Mouse (Mus musculus) bone marrow, adult 2 months (tissue): Measurements from ENCODE around the gene Hpse2. TPM values are rescaled to one million over a fixed set of nuclear protein-coding genes. Genes with fewer than 3 reads are reported as not detected.

Experiments used
- H3K27ac ChIP-seq: fragments of 200-500 bp; 2 replicates; pipeline ENCODE4 v1.5.1; 2012; ENCODE audit warnings: low read depth, mild to moderate bottlenecking, control low read depth, inconsistent platforms, low read length; ENCODE audit not compliant: control insufficient read depth, poor library complexity, insufficient read depth
- H3K4me1 ChIP-seq: fragments of 200-500 bp; 2 replicates; pipeline ENCODE4 v1.6.1; 2011; ENCODE audit warnings: low read length; ENCODE audit not compliant: control insufficient read depth, insufficient read depth
- H3K4me3 ChIP-seq: fragments of 200-500 bp; replicated peaks from 2 replicates; pipeline ENCODE3; 2011; ENCODE audit warnings: mild to moderate bottlenecking, low read depth, low read length, control low read depth; ENCODE audit not compliant: control insufficient read depth
- CTCF ChIP-seq: fragments of 200-500 bp; IDR thresholded peaks from 2 replicates; pipeline ENCODE4 v1.5.1; 2011; ENCODE audit warnings: low read length, control low read depth; ENCODE audit not compliant: control insufficient read depth, insufficient read depth
- POLR2A ChIP-seq: fragments of 200-500 bp; IDR thresholded peaks from 2 replicates; pipeline ENCODE4 v1.6.1; 2011; ENCODE audit warnings: low read depth, mild to moderate bottlenecking, control low read depth, low read length, borderline replicate concordance; ENCODE audit not compliant: control insufficient read depth
- WGBS: fragments of 180-500 bp; shearing (Covaris S2); methylation state at CpG from one replicate; pipeline ENCODE4 v1.1.7; 2018; 5-methylcytosine and 5-hydroxymethylcytosine counted together
- polyA plus RNA-seq: library from polyadenylated mRNA; stranded (reverse); fragments of >200 nt; gene quantifications from 2 replicates; pipeline ENCODE4 v1.2.4, GENCODE M21; 2011; ENCODE audit warnings: low replicate concordance; ENCODE audit not compliant: missing spikeins, insufficient read depth, insufficient read length

Gene Hpse2
- polyA plus RNA-seq, 1 experiment, result not detected

DNA sequence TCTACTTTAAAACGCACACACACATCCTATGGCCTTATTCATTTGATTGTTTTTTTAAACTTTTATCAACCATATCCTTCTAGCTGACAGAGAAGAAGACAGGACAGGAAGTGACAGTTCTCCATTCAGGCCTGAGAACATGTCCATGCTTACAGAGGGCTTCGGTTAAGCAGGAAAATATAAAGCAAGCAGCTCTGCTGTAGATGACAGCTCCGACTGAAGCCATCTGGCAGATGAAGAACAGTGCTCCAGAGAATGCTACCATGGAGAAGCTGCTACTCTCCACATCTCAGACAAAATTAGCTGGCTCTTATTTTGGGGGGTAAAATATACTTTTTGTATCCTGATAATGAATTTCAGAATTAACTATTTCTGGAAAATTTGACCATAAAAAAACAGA is 246.5 kb downstream of the Hpse2 start:
- no peak for TF ChIP-seq CTCF
- no peak for TF ChIP-seq POLR2A
- Histone ChIP-seq H3K4me3 (no peak overlapping the region), H3K27ac (no peak overlapping the region), H3K4me1 (no peaks in the 10 kb centered on the region)
- WGBS, result 63% methylated on average over 3 of the region's 3 CpGs

- no peak overlapping the region for H3K27ac ChIP-seq
- H3K4me1 ChIP-seq, result no peaks in the 10 kb centered on the region
- H3K4me3 ChIP-seq, result no peak overlapping the region
- 87% methylated on average over 4 of the region's 4 CpGs for WGBS
- TF ChIP-seq POLR2A, result no peak
- TF ChIP-seq CTCF, result no peak
Observed at GRCm38 (mm10) chr19:43109796-43110195, 278.4 kb downstream of the Hpse2 start.

- 81% methylated on average over 2 of the region's 2 CpGs for WGBS
- Histone ChIP-seq H3K4me3 (no peak overlapping the region), H3K4me1 (no peaks in the 10 kb centered on the region), H3K27ac (no peak overlapping the region)
- TF ChIP-seq CTCF (no peak), POLR2A (no peak)
Observed at GRCm38 (mm10) chr19:43096915-43097314, 291.2 kb downstream of the Hpse2 start.

DNA sequence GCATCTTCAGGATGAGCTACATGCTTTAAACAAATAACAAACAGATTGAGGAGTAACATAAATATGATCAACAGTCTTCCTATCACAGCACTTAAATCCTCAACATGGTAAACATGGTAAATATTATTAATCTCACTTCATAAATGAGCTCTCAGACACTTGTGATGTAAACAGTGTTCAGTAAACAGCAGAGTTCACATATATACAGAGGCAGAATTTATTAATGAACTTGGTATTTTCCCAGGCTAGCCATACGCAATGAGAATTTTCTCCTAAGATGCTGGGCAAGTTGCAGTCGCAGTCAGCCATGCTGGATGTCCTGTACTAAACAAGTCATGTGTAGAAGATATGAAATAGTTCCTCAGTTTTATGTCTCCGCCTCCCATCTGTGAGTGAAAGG is 300.9 kb downstream of the Hpse2 start:
- TF ChIP-seq POLR2A, result no peak
- TF ChIP-seq CTCF, result no peak
- H3K4me1 ChIP-seq, result no peaks in the 10 kb centered on the region
- no peak overlapping the region for H3K4me3 ChIP-seq
- no peak overlapping the region for H3K27ac ChIP-seq
- WGBS, result 83% methylated on average over 3 of the region's 3 CpGs

DNA sequence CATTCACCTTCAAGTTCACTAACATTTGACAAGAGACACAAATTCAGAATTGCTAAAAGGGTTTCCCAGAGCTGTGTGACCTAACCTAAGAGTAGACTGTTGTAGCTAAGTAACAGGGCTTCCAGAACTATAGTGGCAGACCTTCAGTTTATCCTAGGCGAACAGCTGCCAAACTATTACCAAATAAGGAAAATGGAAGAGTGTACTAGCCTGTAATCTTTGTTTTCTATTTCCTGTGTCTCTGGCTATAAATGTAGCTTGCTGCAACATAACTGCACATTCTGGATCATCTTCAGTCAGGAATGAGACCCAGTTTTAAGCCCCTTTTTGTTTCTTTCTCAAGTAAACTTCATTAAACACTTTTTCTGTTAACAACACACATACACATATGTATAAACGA is 324.0 kb downstream of the Hpse2 start:
- TF ChIP-seq CTCF, result no peak
- no peak for TF ChIP-seq POLR2A
- no peak overlapping the region for H3K4me3 ChIP-seq
- no peaks in the 10 kb centered on the region for H3K4me1 ChIP-seq
- 61% methylated on average over 2 of the region's 2 CpGs for WGBS
- H3K27ac ChIP-seq, result no peak overlapping the region

GRCm38 (mm10) chr19:43044506-43044905 is 343.6 kb downstream of the Hpse2 start:
- 34% methylated on average over 4 of the region's 4 CpGs for WGBS
- H3K4me1 ChIP-seq, result no peaks in the 10 kb centered on the region
- H3K4me3 ChIP-seq, result no peak overlapping the region
- TF ChIP-seq CTCF (no peak), POLR2A (no peak)
- H3K27ac ChIP-seq, result no peak overlapping the region

GRCm38 (mm10) chr19:43042721-43043120 is 345.4 kb downstream of the Hpse2 start:
- no peak overlapping the region for H3K27ac ChIP-seq
- TF ChIP-seq CTCF, result no peak
- 78% methylated on average over 2 of the region's 2 CpGs for WGBS
- no peak overlapping the region for H3K4me3 ChIP-seq
- H3K4me1 ChIP-seq, result no peaks in the 10 kb centered on the region

DNA sequence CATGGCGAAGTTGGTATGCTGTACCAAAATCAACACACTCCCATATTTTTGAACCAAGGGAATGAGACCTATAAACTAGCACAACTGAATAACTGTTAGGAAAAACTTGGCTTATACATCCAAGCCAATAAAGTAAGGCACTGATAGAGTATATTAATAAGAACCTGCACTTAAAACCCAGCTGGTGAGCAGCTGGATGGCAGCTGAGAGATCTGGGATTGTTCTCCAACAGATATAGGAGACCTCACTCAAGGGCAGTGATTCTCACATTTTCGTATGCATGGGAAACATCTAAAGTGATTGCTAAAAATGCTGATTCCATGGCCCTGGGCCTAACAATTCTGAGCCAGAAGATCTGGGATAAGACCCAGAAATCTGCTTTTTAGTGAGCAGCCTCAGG is 345.9 kb downstream of the Hpse2 start:
- Histone ChIP-seq H3K27ac (no peak overlapping the region), H3K4me3 (no peak overlapping the region), H3K4me1 (no peaks in the 10 kb centered on the region)
- TF ChIP-seq POLR2A, result no peak
- no peak for TF ChIP-seq CTCF
- 62% methylated on average over 2 of the region's 2 CpGs for WGBS

DNA sequence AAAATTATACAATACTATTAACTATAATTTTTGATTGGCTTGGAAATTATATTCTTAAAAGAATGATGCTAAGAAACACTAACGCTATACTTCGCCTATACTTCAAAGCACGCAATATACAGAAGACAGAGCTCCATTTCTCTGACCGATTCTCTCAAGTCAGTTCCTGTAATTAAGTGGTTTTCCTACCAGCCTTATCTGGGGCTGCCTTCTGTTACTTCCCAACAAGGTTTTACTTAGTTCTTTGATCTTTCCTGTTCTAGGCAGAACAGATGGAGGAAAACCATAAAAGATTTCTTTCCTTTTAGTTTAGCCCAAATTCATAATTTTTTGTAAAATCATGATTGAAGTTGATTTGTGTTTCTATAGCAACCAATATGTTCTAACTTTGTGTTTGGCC is 351.8 kb downstream of the Hpse2 start:
- H3K4me3 ChIP-seq, result no peak overlapping the region
- no peak overlapping the region for H3K27ac ChIP-seq
- H3K4me1 ChIP-seq, result no peaks in the 10 kb centered on the region
- WGBS, result 8% methylated on average over 4 of the region's 4 CpGs
- no peak for TF ChIP-seq POLR2A

GRCm38 (mm10) chr19:43027305-43027704 is 360.9 kb downstream of the Hpse2 start:
- TF ChIP-seq POLR2A (no peak), CTCF (0 out of 2 replicates have a peak, but pooled peaks have one; percentile 14)
- WGBS, result 21% methylated on average over 4 of the region's 4 CpGs
- Histone ChIP-seq H3K4me1 (no peaks in the 10 kb centered on the region), H3K4me3 (no peak overlapping the region), H3K27ac (no peak overlapping the region)
